Mouse (Mus musculus): ENCODE data around the gene 1600014C10Rik.
A peak's percentile ranks its signal among the peaks of the same experiment; 100 is the strongest.

The 1600014C10Rik gene

GRCm38 (mm10) chr7:38215697-38216096, 32.7 kb downstream of the 1600014C10Rik start:
- no peak for DNase-seq (ENCODE audit: low spot score)

DNA sequence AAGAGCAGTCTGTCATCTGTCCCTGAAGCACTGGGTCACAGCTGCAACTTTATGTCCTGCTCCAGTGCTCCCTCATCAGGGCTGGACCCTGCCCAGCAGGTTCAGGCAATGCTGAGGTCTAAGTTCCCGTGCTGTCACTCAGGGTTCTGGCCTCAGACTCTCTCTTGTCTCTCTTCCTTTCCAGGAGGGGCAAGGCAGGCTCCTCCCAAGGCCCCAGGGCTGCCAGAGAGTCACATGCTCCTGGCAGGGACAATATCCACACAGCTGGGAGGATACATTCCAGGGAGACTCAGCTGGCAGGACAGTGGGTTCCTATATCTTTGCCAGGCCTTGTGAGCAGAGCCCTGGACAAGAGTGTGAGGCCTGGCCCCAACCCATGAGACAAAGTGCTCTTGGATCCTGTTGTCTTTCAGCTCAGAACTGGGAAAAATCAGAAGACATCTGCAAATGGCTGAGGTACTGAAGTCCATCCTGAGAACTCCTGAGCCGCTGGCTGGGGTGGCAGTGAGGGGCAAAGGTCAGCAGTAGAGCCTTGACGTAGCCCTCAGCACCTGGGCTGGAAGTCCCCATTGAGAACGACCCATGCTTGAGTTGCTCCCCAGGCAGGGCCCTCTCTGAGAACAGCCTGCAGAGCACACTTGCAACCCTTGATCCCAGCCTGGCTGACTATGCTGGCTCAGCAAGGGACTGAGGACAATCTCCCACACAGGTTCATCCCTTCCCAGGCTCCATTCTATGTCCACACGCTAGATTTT, 34.6 kb downstream of the 1600014C10Rik start:
- no peak for DNase-seq (ENCODE audit: low spot score)

- DNase-seq (ENCODE audit: low spot score): no peak
Measured at GRCm38 (mm10) chr7:38218631-38219367, 35.8 kb downstream of the 1600014C10Rik start.

DNA sequence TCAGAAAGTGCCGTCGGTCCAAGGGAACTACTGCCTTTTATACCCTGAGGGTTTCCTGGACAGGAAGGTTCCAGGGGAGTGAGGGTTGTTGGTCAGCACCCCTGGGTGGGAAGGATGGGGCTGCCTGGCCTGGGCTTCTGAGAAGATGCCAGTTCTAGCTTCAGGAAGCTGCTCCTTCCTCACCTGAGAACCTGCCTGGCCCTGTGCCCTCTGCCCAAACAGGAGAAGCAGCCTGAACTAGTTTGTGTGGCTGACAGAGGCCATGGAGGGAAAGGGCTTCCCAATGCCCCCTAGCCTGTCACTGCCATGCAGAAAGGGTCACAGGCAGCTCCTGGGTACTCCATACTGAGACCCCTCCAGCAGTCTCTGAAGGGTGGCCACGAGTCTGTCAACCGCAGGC, 36.5 kb downstream of the 1600014C10Rik start:
- no peak for DNase-seq (ENCODE audit: low spot score)

GRCm38 (mm10) chr7:38220866-38221265, 37.8 kb downstream of the 1600014C10Rik start:
- no peak for DNase-seq (ENCODE audit: low spot score)

DNA sequence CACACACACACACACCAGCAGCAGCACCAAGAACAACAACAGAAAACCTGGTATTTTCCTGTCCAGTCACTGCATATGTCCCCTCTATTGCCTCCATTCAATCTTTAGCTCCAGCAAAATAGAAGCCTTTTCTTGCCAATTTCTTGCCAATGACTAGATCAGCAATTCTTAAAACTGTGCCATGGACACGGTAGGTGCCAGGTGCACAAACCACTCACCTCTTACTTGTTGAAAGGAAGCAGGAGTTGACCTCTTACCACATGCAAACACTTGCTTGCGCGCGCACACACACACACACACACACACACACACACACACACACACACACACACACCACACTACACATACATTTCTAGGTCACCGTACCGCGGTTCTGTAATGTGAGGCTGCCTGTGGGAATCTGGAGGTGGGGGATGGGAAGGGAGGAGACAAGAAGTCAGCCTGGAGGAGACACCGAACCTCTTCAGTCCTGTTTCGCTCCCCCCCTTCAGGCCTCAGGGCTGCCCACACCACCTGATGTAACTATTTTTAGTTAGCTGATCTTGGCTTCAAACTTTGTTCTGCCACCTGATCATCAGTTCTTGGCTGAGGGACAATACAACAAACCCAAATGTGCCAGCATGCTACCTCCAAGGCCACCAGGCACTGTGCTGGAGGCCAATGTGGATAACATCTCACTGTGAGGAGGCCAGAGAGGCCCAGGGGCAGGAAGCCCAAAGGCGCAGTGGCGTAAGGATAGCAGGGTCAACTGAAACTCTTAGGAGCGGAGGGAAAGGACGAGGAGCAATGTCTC, 41.8 kb downstream of the 1600014C10Rik start:
- no peak for DNase-seq (ENCODE audit: low spot score)

DNA sequence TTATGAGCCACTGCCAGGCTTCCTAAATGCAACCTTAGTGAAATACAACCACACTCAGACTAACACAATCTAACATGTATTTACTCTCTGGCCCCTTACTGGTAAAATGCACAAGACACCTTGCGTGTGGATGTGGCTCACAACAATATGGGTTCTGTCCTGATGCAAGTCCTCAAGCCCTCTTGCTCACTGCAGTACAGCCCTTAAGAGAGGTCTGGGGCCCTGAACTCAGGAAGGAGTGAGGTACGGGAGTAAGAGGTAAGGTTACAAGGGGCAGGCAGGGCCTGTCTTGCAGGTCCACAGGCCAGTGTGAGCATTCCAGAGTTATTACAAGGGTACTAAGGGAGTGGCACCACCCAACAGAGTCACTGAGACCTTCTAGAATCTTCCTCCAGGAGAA, 43.2 kb downstream of the 1600014C10Rik start:
- no peak for DNase-seq (ENCODE audit: low spot score)

DNA sequence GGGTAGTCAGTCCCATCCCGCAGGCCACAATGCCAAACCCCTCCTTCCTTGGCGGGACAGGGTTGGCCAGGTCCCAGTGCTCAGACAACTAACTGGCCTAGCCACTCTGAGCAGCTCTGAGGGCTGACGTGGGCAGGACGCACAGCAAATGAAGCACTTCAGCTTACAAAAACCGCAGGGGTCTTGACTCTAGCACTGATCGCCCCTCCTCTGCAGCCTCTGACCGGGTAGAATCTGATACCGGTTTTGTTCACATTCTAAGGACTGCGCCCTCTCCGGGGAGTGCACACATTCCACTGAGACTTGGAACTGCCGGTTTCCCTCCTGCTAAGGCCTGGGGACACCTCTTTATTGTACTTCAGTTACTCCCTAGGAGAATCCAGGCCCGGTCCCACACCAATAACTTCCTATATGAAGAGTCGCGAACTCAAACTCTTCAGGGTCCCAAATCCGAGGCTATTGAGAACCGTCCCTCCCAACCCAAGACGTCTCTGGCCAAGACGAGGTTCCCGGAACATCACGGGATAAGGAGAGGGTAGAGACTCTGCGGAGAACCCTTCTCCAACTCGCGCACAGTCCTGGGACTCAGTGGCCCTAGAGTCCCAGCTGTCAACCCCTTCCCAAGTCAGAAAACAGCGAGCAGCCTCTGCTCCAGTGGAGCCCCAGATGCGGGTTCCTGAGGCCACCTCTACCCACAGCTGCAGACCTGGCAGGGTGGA, 44.3 kb downstream of the 1600014C10Rik start:
- no peak for DNase-seq (ENCODE audit: low spot score)

GRCm38 (mm10) chr7:38227900-38228298, 44.9 kb downstream of the 1600014C10Rik start, which contains the start of gene Plekhf1:
Gene Plekhf1 (minus strand): TSS chr7:38228016.
- peak; percentile 51 for DNase-seq (ENCODE audit: low spot score)

DNA sequence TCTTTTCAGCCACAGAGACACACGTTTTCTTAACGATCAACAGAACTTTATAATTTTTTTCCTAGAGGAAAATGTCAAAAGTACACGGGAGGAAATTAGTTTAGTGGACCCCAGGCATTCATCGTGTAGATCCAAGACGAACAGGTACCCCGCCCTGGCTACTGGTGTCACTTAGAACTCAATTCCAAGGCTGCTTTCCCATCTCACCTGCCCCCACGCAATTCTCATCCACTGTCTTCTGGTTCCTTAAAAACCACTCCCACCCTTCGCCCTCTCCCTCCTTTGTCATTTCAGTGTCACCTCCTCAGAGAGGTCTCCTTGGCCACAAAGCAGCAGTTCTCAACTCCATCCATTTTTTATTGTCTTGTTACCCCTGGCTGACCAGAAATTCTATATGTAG, 45.3 kb downstream of the 1600014C10Rik start:
- DNase-seq (ENCODE audit: low spot score): no peak

DNA sequence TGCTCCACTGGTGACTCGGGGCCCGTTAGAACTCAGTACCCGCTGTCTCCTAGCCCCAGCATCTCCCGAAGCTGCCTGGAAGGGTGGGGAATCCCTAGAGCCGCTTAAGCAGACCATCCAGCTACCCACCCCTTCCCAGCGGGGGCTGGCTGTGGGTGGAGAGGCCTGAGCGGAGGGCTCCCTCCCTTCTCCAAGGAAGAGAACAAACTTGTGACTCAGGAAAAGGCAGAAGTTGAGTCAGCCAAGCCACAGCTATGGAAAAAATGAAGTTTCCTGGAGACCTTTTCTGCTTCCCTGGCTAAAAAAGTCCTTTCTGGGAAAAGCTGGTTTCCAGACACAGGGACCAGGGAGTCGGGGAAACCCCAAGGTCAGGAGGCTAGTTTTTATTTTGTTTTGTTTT, 47.3 kb downstream of the 1600014C10Rik start:
- no peak for DNase-seq (ENCODE audit: low spot score)

DNA sequence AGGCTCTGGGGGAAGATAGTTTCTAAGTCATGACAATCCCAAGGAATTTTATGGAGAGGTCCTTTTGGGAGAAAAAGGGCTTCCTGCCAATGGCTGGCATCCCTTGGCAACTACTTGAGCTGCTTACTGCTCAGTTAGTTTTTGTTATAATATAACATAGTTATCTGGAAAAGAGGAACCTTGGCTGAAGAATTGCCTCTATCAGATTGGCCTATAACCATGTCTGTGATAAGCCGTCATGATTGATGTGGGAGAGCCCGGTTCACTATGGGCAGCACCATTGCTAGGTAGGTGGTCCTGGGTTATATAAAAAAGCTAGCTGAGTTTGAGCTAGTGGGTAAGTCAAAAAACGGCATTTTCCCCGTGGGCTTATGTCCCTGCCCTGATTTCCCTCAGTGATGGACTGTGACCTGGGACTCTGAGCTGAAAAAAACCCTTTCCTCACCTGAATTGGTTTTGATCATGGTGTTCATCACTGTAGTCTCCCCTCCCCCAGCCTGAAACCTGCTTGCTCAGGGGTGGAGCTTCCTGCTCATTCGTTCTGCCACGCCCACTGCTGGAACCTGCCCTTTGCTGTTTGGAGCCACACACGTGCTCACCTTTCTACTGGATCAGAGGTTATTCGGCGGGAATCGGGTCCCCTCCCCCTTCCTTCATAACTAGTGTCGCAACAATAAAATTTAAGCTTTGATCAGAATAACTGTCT, 53.5 kb downstream of the 1600014C10Rik start:
- no peak for DNase-seq (ENCODE audit: low spot score)

DNA sequence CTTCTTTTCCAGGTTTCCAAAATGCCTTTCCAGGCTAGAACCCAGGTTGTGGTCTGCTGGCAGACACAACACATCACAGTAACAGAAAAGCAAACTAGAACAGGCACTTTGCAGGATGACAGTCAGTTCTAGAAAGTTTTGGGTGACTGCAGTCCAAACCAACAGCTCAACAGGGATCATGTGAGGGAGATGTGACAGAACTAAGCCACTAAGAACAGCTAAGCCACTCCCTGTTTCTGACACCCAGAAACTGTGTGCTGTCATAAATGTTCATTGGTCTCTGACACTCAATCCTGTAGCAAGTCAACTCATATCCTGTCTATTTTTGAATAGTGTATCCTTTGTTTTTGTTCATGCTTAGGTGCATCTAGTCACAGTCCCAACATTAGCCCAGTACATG, 54.1 kb downstream of the 1600014C10Rik start:
- DNase-seq (ENCODE audit: low spot score): no peak

DNA sequence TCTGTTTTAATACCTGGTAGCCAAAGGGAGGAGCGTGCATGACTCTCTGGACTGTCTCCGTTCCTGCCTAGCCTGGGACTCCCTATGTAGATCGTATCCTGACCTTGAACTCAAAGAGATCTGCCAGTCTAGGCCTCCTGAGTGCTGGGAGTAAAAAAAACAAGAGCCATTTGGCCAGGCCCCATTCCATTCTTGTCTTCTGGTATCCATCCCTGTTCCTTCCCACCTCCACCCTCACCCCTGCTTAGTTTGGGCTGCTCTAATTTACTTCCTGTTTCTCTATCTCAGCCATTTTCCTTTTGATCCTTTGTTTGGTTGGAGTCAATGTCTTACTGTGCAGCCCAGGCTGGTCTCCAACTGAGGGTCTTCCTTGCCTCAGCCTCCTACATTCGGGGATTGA, 59.4 kb downstream of the 1600014C10Rik start:
- no peak for DNase-seq (ENCODE audit: low spot score)
